Mouse (Mus musculus): ENCODE results near the gene Gpr27. TPM values are rescaled to one million over a fixed set of nuclear protein-coding genes. Genes with fewer than 3 reads are reported as not detected.

Gene Gpr27
- polyA plus RNA-seq, 2 experiments: 11.0 to 14.1 TPM

DNA sequence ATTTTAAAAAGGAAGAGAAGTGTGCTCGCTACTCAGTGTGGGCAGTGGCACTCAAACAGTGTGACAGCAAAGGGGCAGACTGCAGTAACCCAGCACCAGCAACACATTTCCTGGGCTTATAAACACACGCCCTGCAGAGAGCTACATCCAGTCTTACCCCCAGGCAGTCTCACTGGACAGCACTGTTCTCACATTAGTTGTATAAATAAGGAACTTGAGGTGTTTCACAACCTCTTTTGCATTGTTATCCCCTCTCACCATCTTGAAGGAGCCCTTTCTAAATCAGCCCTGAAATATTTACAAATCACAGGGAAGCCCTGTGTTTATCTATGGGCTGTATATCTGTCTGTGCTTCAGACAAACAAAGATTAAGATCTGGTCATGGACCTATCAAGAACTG is 43.2 kb upstream of the Gpr27 start:
- Histone ChIP-seq H3K27ac (replicated peaks; ENCODE audit: low read depth, low read length) (no peak overlapping the region), H3K4me2 (replicated peaks; ENCODE audit: low read depth, low read length, severe bottlenecking) (no peak overlapping the region), H3K4me3 (replicated peaks; ENCODE audit: low read length) (no peak overlapping the region), H3K9ac (ENCODE audit: low read depth, low read length, severe bottlenecking) (no peak overlapping the region), H3K4me1 (ENCODE audit: control insufficient read depth, insufficient read depth, low read length) (no peaks in the 10 kb centered on the region; the same call in 1 of the 2 replicates), H3K9me3 (ENCODE audit: control insufficient read depth, low read length) (no peaks in the 10 kb centered on the region), H3K27me3 (ENCODE audit: control insufficient read depth, insufficient read depth, low read length) (no peaks in the 10 kb centered on the region), H3K36me3 (ENCODE audit: control insufficient read depth, insufficient read depth, low read length) (0 out of 2 replicates have a peak, but pooled peaks cover 8% of the 10 kb centered on the region)
- 40% methylated on average over 2 of the region's 2 CpGs for WGBS
- TF ChIP-seq POLR2A (IDR thresholded peaks at IDR 0.05; ENCODE audit: borderline replicate concordance, extremely low read depth, insufficient read depth, insufficient read length): no peak
- ATAC-seq (ENCODE audit: low FRiP score, low read depth) (no peak), DNase-seq (ENCODE audit: low spot score) (no peak)

- WGBS: 91% methylated on average over 2 of the region's 2 CpGs
- Histone ChIP-seq H3K4me3 (replicated peaks; ENCODE audit: low read length) (no peak overlapping the region), H3K27me3 (ENCODE audit: control insufficient read depth, insufficient read depth, low read length) (no peaks in the 10 kb centered on the region), H3K36me3 (ENCODE audit: control insufficient read depth, insufficient read depth, low read length) (0 out of 2 replicates have a peak, but pooled peaks cover under 1% of the 10 kb centered on the region), H3K9me3 (ENCODE audit: control insufficient read depth, low read length) (no peaks in the 10 kb centered on the region), H3K4me2 (replicated peaks; ENCODE audit: low read depth, low read length, severe bottlenecking) (no peak overlapping the region), H3K9ac (ENCODE audit: low read depth, low read length, severe bottlenecking) (no peak overlapping the region), H3K4me1 (ENCODE audit: control insufficient read depth, insufficient read depth, low read length) (no peaks in the 10 kb centered on the region; the same call in 1 of the 2 replicates), H3K27ac (replicated peaks; ENCODE audit: low read depth, low read length) (no peak overlapping the region)
- no peak for TF ChIP-seq POLR2A (IDR thresholded peaks at IDR 0.05; ENCODE audit: borderline replicate concordance, extremely low read depth, insufficient read depth, insufficient read length)
- DNase-seq (ENCODE audit: low spot score) (peak; percentile 24), ATAC-seq (ENCODE audit: low FRiP score, low read depth) (no peak)
Observed at GRCm38 (mm10) chr6:99652341-99652740, 40.1 kb upstream of the Gpr27 start.

- H3K4me2 ChIP-seq (replicated peaks; ENCODE audit: low read depth, low read length, severe bottlenecking): no peak overlapping the region
- H3K36me3 ChIP-seq (ENCODE audit: control insufficient read depth, insufficient read depth, low read length): no peaks in the 10 kb centered on the region
- H3K27me3 ChIP-seq (ENCODE audit: control insufficient read depth, insufficient read depth, low read length): no peaks in the 10 kb centered on the region
- H3K9me3 ChIP-seq (ENCODE audit: control insufficient read depth, low read length): no peaks in the 10 kb centered on the region
- no peak for DNase-seq (ENCODE audit: low spot score)
- 15% methylated on average over 5 of the region's 5 CpGs for WGBS
- no peak for ATAC-seq (ENCODE audit: low FRiP score, low read depth)
- TF ChIP-seq POLR2A (IDR thresholded peaks at IDR 0.05; ENCODE audit: borderline replicate concordance, extremely low read depth, insufficient read depth, insufficient read length): no peak
- H3K4me3 ChIP-seq (replicated peaks; ENCODE audit: low read length): no peak overlapping the region
- no peak overlapping the region for H3K9ac ChIP-seq (ENCODE audit: low read depth, low read length, severe bottlenecking)
- H3K27ac ChIP-seq (replicated peaks; ENCODE audit: low read depth, low read length): no peak overlapping the region
- H3K4me1 ChIP-seq (ENCODE audit: control insufficient read depth, insufficient read depth, low read length): peaks cover 3% of the 10 kb centered on the region; the same call in 1 of the 2 replicates
Observed at GRCm38 (mm10) chr6:99654343-99654742, 38.1 kb upstream of the Gpr27 start.

DNA sequence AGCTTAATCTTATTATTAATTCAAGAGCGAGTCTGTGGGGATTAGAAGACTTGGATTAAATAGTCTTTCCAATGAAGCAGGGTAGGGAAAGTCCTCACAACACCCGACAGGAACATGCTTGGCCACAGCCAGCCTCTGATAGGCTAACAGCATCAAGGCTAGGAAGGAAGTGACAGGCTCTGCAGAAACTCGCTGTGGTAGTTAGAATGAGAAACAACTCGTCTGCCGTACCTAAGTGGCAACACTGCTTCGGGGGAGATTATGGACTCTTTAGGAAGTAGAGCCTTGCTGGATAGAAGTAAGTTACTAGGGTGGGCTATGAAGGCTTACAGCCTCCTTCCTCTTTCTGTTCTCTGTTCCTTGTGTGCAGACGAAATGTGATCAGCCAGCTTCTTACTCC is 37.0 kb upstream of the Gpr27 start:
- Histone ChIP-seq H3K27me3 (ENCODE audit: control insufficient read depth, insufficient read depth, low read length) (no peaks in the 10 kb centered on the region), H3K36me3 (ENCODE audit: control insufficient read depth, insufficient read depth, low read length) (no peaks in the 10 kb centered on the region), H3K4me1 (ENCODE audit: control insufficient read depth, insufficient read depth, low read length) (peaks cover 3% of the 10 kb centered on the region; the same call in 1 of the 2 replicates), H3K9ac (ENCODE audit: low read depth, low read length, severe bottlenecking) (no peak overlapping the region), H3K4me2 (replicated peaks; ENCODE audit: low read depth, low read length, severe bottlenecking) (no peak overlapping the region), H3K27ac (replicated peaks; ENCODE audit: low read depth, low read length) (no peak overlapping the region), H3K4me3 (replicated peaks; ENCODE audit: low read length) (no peak overlapping the region), H3K9me3 (ENCODE audit: control insufficient read depth, low read length) (no peaks in the 10 kb centered on the region)
- DNase-seq (ENCODE audit: low spot score) (no peak), ATAC-seq (ENCODE audit: low FRiP score, low read depth) (no peak)
- TF ChIP-seq POLR2A (IDR thresholded peaks at IDR 0.05; ENCODE audit: borderline replicate concordance, extremely low read depth, insufficient read depth, insufficient read length): no peak
- 46% methylated on average over 7 of the region's 7 CpGs for WGBS

DNA sequence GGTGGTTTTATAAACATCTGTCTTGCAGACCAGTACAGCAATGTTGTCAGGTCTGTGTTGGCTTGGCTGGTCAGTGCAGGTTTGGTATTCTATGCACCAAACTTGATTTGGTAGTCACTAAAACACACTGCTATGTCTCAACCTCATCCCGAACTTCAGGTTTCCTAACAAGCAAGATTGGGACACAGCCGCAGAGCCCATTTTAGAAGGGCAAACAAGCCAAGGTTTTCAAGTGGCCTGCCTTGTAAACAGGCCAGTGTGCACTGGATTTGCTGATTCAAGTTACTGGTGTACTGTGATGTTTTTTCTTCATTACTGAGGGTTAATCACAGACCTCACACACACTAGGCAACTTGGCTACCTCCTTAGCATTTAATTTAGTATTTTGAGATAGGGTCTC is 36.4 kb upstream of the Gpr27 start:
- Histone ChIP-seq H3K27me3 (ENCODE audit: control insufficient read depth, insufficient read depth, low read length) (no peaks in the 10 kb centered on the region), H3K9me3 (ENCODE audit: control insufficient read depth, low read length) (no peaks in the 10 kb centered on the region), H3K4me2 (replicated peaks; ENCODE audit: low read depth, low read length, severe bottlenecking) (no peak overlapping the region), H3K36me3 (ENCODE audit: control insufficient read depth, insufficient read depth, low read length) (no peaks in the 10 kb centered on the region), H3K4me1 (ENCODE audit: control insufficient read depth, insufficient read depth, low read length) (peaks cover 3% of the 10 kb centered on the region; the same call in 1 of the 2 replicates), H3K9ac (ENCODE audit: low read depth, low read length, severe bottlenecking) (no peak overlapping the region), H3K4me3 (replicated peaks; ENCODE audit: low read length) (no peak overlapping the region), H3K27ac (replicated peaks; ENCODE audit: low read depth, low read length) (no peak overlapping the region)
- WGBS: 91% methylated on average over 2 of the region's 2 CpGs
- DNase-seq (ENCODE audit: low spot score): no peak
- ATAC-seq (ENCODE audit: low FRiP score, low read depth): no peak
- TF ChIP-seq POLR2A (IDR thresholded peaks at IDR 0.05; ENCODE audit: borderline replicate concordance, extremely low read depth, insufficient read depth, insufficient read length): no peak

GRCm38 (mm10) chr6:99658586-99658985 is 33.9 kb upstream of the Gpr27 start:
- no peak overlapping the region for H3K9ac ChIP-seq (ENCODE audit: low read depth, low read length, severe bottlenecking)
- TF ChIP-seq POLR2A (IDR thresholded peaks at IDR 0.05; ENCODE audit: borderline replicate concordance, extremely low read depth, insufficient read depth, insufficient read length): no peak
- WGBS: 70% methylated on average over 10 of the region's 10 CpGs

More at GRCm38 (mm10) chr6:99658586-99658985, 33.9 kb upstream of the Gpr27 start:
- Histone ChIP-seq H3K27me3 (ENCODE audit: control insufficient read depth, insufficient read depth, low read length) (no peaks in the 10 kb centered on the region), H3K9me3 (ENCODE audit: control insufficient read depth, low read length) (no peaks in the 10 kb centered on the region), H3K36me3 (ENCODE audit: control insufficient read depth, insufficient read depth, low read length) (no peaks in the 10 kb centered on the region), H3K4me1 (ENCODE audit: control insufficient read depth, insufficient read depth, low read length) (peaks cover 3% of the 10 kb centered on the region; the same call in 1 of the 2 replicates), H3K4me2 (replicated peaks; ENCODE audit: low read depth, low read length, severe bottlenecking) (no peak overlapping the region), H3K4me3 (replicated peaks; ENCODE audit: low read length) (no peak overlapping the region), H3K27ac (replicated peaks; ENCODE audit: low read depth, low read length) (no peak overlapping the region)
- DNase-seq (ENCODE audit: low spot score) (no peak), ATAC-seq (ENCODE audit: low FRiP score, low read depth) (no peak)
